Mouse (Mus musculus) heart, embryonic 11.5 days (tissue): ENCODE data around the gene Tm9sf2. TPM values are rescaled to one million over a fixed set of nuclear protein-coding genes. Genes with fewer than 3 reads are reported as not detected.

ENCODE experiments used
- ATAC-seq: fragments of 200-750 bp; cut with Nextera tagmentation; replicated peaks from 2 replicates; pipeline ENCODE4 v1.8.0; 2017; ENCODE audit warnings: moderate library complexity; ENCODE audit not compliant: insufficient number of reproducible peaks, low FRiP score, low TSS enrichment
- H3K27ac ChIP-seq: fragments of 300-500 bp; sonication (generic); 2 replicates; pipeline ENCODE4 v1.5.1; 2014; ENCODE audit warnings: mild to moderate bottlenecking, low read depth, low read length
- H3K27me3 ChIP-seq: fragments of 300-500 bp; sonication (generic); 2 replicates; pipeline ENCODE4 v1.6.1; 2014; ENCODE audit warnings: mild to moderate bottlenecking, low read length, mixed read lengths; ENCODE audit not compliant: control insufficient read depth, insufficient read depth
- H3K36me3 ChIP-seq: fragments of 300-500 bp; sonication (generic); 2 replicates; pipeline ENCODE4 v1.6.1; 2014; ENCODE audit warnings: mild to moderate bottlenecking, low read length, moderate library complexity, mixed read lengths; ENCODE audit not compliant: control insufficient read depth, insufficient read depth
- H3K4me1 ChIP-seq: fragments of 300-500 bp; sonication (generic); 2 replicates; pipeline ENCODE4 v1.6.1; 2014; ENCODE audit warnings: low read length; ENCODE audit not compliant: control insufficient read depth, insufficient read depth
- H3K4me2 ChIP-seq: fragments of 300-500 bp; sonication (generic); 2 replicates; pipeline ENCODE4 v1.6.1; 2014; ENCODE audit warnings: mild to moderate bottlenecking, moderate library complexity
- H3K4me3 ChIP-seq: fragments of 300-500 bp; sonication (generic); 2 replicates; pipeline ENCODE4 v1.5.1; 2014; ENCODE audit warnings: low read depth, low read length
- H3K9ac ChIP-seq: fragments of 300-500 bp; sonication (generic); 2 replicates; pipeline ENCODE4 v1.6.1; 2014; ENCODE audit warnings: mild to moderate bottlenecking, low read depth, low read length, moderate library complexity
- H3K9me3 ChIP-seq: fragments of 300-500 bp; sonication (generic); replicated peaks from 2 replicates; pipeline ENCODE4 v1.6.1; 2016; ENCODE audit warnings: low read length; ENCODE audit not compliant: control insufficient read depth
- WGBS: fragments of 180-500 bp; shearing (Covaris S2); extraction: QIAGEN DNeasy Blood & Tissue Kit; methylation state at CpG from one replicate; pipeline ENCODE4 v1.1.7; 2014; ENCODE audit not compliant: insufficient replicate concordance; 5-methylcytosine and 5-hydroxymethylcytosine counted together
- polyA plus RNA-seq: library from polyadenylated mRNA; unstranded; fragments of >200 nt; fragmentation: Nextera tagmentation; extraction: Ambion mirVana; gene quantifications from 2 replicates; pipeline ENCODE4 v1.2.1, GENCODE M21; 2014

Gene Tm9sf2
- polyA plus RNA-seq, 1 experiment from 2014 or later = 111 TPM

DNA sequence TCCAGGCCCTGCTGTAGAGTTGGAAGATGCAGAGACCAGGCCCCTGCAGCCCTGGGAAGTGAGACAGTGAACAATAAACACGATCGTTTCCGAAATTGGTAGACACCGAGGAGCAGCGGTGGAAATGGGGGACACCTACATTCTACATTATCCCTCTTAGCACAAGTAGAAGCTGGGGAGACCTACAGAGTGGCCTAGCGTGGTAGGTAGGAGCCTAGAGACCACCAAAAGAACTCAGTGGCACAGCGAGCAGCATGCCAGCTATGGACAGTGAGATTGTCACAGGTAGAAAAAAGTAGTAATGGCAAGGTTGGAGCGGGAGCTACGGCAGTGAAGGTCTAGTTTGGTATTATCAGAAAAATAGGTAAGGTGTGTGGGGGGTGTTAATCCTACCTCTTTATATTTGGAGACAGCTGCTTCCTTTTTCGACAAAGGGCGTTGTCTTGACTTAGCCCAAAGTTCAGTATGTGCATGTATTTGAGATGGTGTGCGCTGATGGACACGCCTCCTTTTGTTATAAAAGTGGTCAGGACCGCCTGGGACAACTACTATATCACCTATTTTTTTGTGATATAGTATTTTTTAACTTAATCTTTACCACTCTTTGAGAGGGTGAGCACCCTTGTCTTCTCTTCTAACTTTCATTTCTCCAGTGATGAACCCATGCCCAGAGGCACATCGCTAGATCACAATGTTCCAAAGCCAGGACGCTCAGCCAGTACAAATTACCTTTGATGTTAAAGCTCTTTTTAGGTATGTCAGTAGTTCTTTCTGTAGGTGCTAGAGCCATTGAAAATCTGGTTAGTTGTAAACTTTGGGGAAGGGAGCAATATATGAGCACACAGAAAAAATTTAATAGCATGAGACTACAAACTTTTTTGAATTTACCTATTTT is 1.2 kb upstream of the Tm9sf2 start:
- peak overlapping the region; percentile 98 for H3K27ac ChIP-seq

DNA sequence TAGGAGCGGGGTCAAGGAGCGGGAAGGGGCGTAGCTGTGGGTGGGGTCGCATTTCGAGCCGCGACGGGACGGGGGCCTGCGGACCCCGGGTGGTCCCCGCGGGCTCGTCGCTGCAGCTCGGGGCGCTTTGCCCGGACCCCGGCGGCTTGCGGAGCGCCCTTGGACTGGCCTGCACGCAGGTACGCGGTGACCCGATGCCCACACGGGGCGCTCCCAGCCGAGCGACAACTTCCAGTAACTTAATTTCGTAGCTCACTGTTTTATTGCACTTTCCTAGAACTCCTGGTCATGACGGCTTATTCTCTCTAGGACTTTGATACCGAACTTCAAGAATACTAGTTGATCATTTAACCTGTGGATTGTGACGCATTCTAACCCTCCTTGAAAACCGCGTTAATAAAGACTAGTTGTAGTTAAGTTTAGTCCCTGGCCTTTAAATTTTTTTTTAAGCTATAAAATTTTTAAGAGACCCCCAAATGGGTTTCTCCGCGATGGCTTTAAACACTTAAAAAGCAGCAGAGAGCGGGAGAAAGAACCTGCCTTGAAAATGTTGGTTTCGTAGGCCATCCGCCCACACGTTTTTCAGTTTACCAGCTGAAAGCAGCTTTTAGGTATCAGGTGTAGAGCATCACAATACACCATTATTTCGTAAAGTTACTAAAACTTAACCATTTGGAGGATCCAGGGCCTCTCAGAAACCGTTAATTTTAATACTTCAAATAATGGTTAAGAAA is 810 bp downstream of the Tm9sf2 start:
- peak overlapping the region; percentile 99 for H3K9ac ChIP-seq
- no peaks in the 10 kb centered on the region for H3K27me3 ChIP-seq
- ATAC-seq = peak; percentile 37
- peaks cover 20% of the 10 kb centered on the region for H3K4me1 ChIP-seq
- WGBS = 6% methylated on average over 43 of the region's 44 CpGs
- H3K4me3 ChIP-seq = peak overlapping the region; percentile 100
- H3K4me2 ChIP-seq = peak overlapping the region; percentile 86
- H3K27ac ChIP-seq = peak overlapping the region; percentile 92
- no peaks in the 10 kb centered on the region for H3K36me3 ChIP-seq
- H3K9me3 ChIP-seq = no peaks in the 10 kb centered on the region

More for the DNA sequence above, 1.2 kb upstream of the Tm9sf2 start:
- Histone ChIP-seq H3K9ac (peak overlapping the region; percentile 78), H3K36me3 (no peaks in the 10 kb centered on the region), H3K9me3 (no peaks in the 10 kb centered on the region), H3K27me3 (no peaks in the 10 kb centered on the region), H3K4me1 (peaks cover 20% of the 10 kb centered on the region), H3K4me2 (peak overlapping the region; percentile 86), H3K4me3 (peak overlapping the region; percentile 100)
- no peak for ATAC-seq
- 63% methylated on average over 16 of the region's 16 CpGs for WGBS

DNA sequence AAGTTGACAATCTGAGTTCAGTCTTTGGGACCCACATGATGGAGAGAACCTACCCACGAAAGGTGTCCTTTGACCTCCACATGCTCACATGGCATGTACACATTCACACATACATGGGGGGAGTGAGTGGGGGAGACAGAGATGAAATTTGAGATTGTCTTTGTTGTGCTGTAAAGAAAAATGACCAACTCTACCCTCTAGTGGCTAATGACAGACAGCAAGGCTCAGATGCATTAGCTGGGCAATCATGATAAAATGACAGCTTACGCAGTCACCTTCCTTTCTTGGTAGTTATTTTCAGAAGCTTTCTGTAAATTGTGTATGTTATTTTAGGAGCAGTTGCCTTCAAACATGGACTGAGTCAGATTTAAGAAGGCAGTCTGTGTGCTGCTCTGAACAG is 4.8 kb downstream of the Tm9sf2 start:
- 87% methylated on average over 2 of the region's 2 CpGs for WGBS
- no peak for ATAC-seq
- peaks cover 7% of the 10 kb centered on the region for H3K4me1 ChIP-seq
- H3K4me3 ChIP-seq = no peak overlapping the region
- H3K27ac ChIP-seq = no peak overlapping the region
- no peak overlapping the region for H3K4me2 ChIP-seq
- no peaks in the 10 kb centered on the region for H3K9me3 ChIP-seq
- no peak overlapping the region for H3K9ac ChIP-seq
- H3K27me3 ChIP-seq = no peaks in the 10 kb centered on the region
- H3K36me3 ChIP-seq = no peaks in the 10 kb centered on the region

DNA sequence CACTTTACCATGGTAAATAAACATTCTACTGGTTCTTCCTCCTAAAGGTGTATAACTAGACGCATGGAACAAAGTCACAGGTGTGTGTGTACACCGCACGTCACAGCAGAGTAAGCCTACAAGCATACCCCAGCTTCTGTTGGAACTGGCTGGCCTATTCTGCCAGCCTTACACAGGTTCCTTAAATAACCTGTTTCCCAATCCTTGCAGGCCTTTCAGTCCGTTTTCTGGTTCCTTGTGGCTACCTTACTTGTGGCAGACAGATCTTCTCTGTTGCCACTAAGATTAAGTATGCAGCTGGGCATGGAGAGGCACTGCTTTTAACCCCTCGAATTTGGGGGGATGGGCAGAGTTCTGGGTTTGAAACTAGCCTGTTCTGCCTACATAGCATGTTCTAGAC is 5.5 kb downstream of the Tm9sf2 start:
- no peaks in the 10 kb centered on the region for H3K36me3 ChIP-seq
- no peak overlapping the region for H3K27ac ChIP-seq
- no peaks in the 10 kb centered on the region for H3K9me3 ChIP-seq
- no peak overlapping the region for H3K9ac ChIP-seq
- H3K4me1 ChIP-seq = peaks cover 7% of the 10 kb centered on the region
- WGBS = 81% methylated on average over 5 of the region's 5 CpGs
- H3K4me3 ChIP-seq = no peak overlapping the region
- no peak overlapping the region for H3K4me2 ChIP-seq
- no peaks in the 10 kb centered on the region for H3K27me3 ChIP-seq
- ATAC-seq = no peak

DNA sequence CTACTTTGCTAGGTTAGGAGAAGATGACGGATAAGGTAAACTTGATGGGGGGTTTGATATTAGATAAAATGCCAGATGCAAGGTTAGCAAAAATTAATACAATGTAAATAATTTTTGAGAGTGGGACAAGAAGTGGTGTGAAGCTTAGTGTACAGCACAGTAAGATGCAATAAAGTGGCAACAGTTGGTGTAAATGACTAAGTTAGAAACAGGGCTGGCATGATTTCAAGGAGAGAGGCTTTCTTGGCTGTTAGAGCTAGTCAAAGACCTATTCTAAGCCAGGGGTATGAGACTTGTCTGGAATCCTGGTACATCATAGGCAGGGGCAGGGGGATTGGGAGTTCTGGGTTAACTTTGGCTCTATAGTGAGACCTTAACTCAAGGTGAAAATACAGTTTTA is 9.4 kb downstream of the Tm9sf2 start:
- H3K36me3 ChIP-seq = no peaks in the 10 kb centered on the region
- no peak overlapping the region for H3K4me3 ChIP-seq
- H3K9me3 ChIP-seq = no peaks in the 10 kb centered on the region
- H3K9ac ChIP-seq = no peak overlapping the region
- no peaks in the 10 kb centered on the region for H3K4me1 ChIP-seq
- H3K27me3 ChIP-seq = no peaks in the 10 kb centered on the region
- no peak for ATAC-seq
- H3K4me2 ChIP-seq = no peak overlapping the region
- WGBS = 96% methylated on average over 1 of the region's 1 CpGs
- H3K27ac ChIP-seq = no peak overlapping the region

DNA sequence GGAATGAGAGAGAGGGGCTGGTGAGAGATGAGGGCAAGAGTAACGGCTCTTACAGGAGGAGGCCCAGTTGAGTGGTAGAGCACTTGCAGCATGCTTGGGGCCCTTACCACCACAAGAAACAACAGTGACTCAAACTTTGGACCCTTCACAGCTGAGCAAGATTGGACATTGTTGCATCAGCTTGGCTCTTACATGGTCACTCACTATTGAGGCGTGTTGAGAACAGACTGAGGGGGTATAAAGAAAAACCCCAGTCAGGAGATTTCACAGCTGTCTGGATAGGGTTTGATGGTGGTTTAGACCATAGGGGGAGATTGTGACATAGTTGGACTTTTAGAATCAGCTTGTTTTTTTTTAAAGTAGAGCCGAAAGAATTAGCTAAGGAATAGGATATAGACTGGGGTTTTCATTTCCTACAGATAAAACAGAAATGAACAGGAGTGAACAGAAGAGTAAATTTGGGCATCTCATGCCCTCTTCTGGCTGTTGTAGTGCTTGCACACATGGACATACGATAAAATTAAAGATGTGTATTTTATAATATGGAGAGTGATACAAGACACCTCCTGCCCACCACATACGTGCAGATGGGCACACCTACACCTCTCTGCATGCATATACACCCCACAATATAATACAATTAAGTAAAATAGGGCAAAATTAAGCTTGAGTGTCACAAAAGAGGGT is 23.4 kb downstream of the Tm9sf2 start:
- Histone ChIP-seq H3K4me2 (no peak overlapping the region), H3K36me3 (peaks cover 10% of the 10 kb centered on the region; the same call in 1 of the 2 replicates), H3K27ac (no peak overlapping the region), H3K9ac (no peak overlapping the region), H3K4me3 (no peak overlapping the region), H3K4me1 (no peaks in the 10 kb centered on the region), H3K9me3 (no peaks in the 10 kb centered on the region), H3K27me3 (no peaks in the 10 kb centered on the region)
- no peak for ATAC-seq
- 79% methylated on average over 5 of the region's 5 CpGs for WGBS

DNA sequence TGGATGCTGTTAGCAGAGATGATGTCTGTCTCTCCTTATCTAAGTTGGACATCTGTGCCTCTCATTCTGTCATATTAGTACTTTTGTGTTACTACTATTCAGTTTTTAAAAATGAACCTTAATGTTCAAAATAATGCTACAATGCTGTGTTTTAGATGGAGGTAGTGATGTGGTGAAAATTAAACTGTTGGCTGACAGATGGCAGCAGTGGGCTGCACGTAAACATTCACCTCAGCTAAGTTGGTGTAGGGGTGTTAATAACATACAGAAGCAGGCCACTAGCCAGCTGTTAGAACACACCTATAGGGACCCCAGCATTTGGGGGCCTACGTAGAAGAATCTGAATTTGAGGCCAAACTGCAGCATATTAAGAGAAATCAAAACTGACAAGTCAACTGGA is 24.8 kb downstream of the Tm9sf2 start:
- no peaks in the 10 kb centered on the region for H3K9me3 ChIP-seq
- H3K4me2 ChIP-seq = no peak overlapping the region
- H3K4me3 ChIP-seq = no peak overlapping the region
- H3K27me3 ChIP-seq = no peaks in the 10 kb centered on the region
- no peak for ATAC-seq
- H3K9ac ChIP-seq = no peak overlapping the region
- 86% methylated on average over 2 of the region's 2 CpGs for WGBS
- no peaks in the 10 kb centered on the region for H3K4me1 ChIP-seq
- H3K27ac ChIP-seq = no peak overlapping the region
- peaks cover 6% of the 10 kb centered on the region; the same call in 1 of the 2 replicates for H3K36me3 ChIP-seq

DNA sequence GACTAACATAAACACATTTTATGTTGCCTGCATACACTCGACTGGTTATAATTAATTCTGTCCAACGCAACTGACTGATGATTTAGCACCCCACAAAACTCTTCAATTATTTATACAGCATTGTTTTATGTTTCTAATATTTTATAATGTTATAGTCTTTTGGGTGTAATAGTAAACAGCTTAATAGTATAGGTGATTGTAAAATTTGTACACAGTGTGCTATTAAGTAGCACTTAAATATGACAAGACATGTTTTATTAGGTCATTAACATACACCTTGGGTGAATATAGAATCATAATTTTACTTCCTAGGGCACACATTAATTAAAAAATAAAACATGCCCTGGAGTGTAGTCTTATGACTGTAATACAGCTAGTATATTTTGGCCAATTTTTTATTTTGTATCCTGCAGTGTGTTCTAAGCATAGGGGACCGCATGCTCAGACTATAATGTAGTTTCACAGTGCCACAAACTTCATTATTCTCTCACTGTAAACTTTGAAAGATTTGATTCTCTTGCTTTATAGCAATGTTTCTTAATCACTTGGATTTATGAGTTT is 29.6 kb downstream of the Tm9sf2 start:
- 0 out of 2 replicates have a peak, but pooled peaks cover 2% of the 10 kb centered on the region for H3K4me1 ChIP-seq
- H3K9me3 ChIP-seq = no peaks in the 10 kb centered on the region
- H3K27ac ChIP-seq = no peak overlapping the region
- peaks cover 20% of the 10 kb centered on the region; the same call in 1 of the 2 replicates for H3K36me3 ChIP-seq
- H3K4me3 ChIP-seq = no peak overlapping the region
- WGBS = 90% methylated on average over 3 of the region's 3 CpGs
- no peak overlapping the region for H3K9ac ChIP-seq
- no peak overlapping the region for H3K4me2 ChIP-seq
- H3K27me3 ChIP-seq = no peaks in the 10 kb centered on the region
- no peak for ATAC-seq
